Mouse (Mus musculus) intestine, postnatal 0 days (tissue): ENCODE measurements around the gene Ankrd66. TPM values are rescaled to one million over a fixed set of nuclear protein-coding genes. Genes with fewer than 3 reads are reported as not detected.
"Not testable (repeated sequence)": the region's sequence is repeated elsewhere in the genome, so short reads cannot be mapped to it uniquely, and the experiment has no call there.

Experiments used
- ATAC-seq: fragments of 200-750 bp; cut with Nextera tagmentation; 2 replicates; pipeline ENCODE4 v1.8.0; 2017; ENCODE audit warnings: mild to moderate bottlenecking, moderate TSS enrichment, moderate library complexity
- H3K27ac ChIP-seq: fragments of 300-500 bp; sonication (generic); 2 replicates; pipeline ENCODE4 v1.5.1; 2014; ENCODE audit warnings: mild to moderate bottlenecking, low read depth, low read length, moderate library complexity
- H3K27me3 ChIP-seq: fragments of 300-500 bp; sonication (generic); replicated peaks from 2 replicates; pipeline ENCODE4 v1.6.1; 2014; ENCODE audit warnings: low read length, mixed read lengths; ENCODE audit not compliant: control insufficient read depth, insufficient read depth
- H3K36me3 ChIP-seq: fragments of 300-500 bp; sonication (generic); 2 replicates; pipeline ENCODE4 v1.6.1; 2014; ENCODE audit warnings: mild to moderate bottlenecking, moderate library complexity; ENCODE audit not compliant: control insufficient read depth, insufficient read depth
- H3K4me1 ChIP-seq: fragments of 300-500 bp; sonication (generic); replicated peaks from 2 replicates; pipeline ENCODE4 v1.6.1; 2014; ENCODE audit warnings: antibody characterized with exemption, low read length, mixed read lengths; ENCODE audit not compliant: control insufficient read depth, insufficient read depth
- H3K4me2 ChIP-seq: fragments of 300-500 bp; sonication (generic); replicated peaks from 2 replicates; pipeline ENCODE4 v1.6.1; 2014; ENCODE audit warnings: low read depth, mild to moderate bottlenecking, moderate library complexity
- H3K4me3 ChIP-seq: fragments of 300-500 bp; sonication (generic); 2 replicates; pipeline ENCODE4 v1.5.1; 2014; ENCODE audit warnings: low read depth, low read length
- H3K9ac ChIP-seq: fragments of 300-500 bp; sonication (generic); 2 replicates; pipeline ENCODE4 v1.6.1; 2014; ENCODE audit warnings: mild to moderate bottlenecking, low read depth, low read length
- H3K9me3 ChIP-seq: fragments of 300-500 bp; sonication (generic); 2 replicates; pipeline ENCODE4 v1.6.1; 2016; ENCODE audit warnings: mixed run types; ENCODE audit not compliant: control insufficient read depth
- CTCF ChIP-seq: sonication (generic); IDR thresholded peaks from 2 replicates; pipeline ENCODE4 v1.5.1; 2016; ENCODE audit warnings: low read depth, mild to moderate bottlenecking, control low read depth, antibody characterized with exemption, moderate library complexity
- WGBS: fragments of 180-500 bp; shearing (Covaris S2); extraction: QIAGEN DNeasy Blood & Tissue Kit; methylation state at CpG from one replicate; pipeline ENCODE4 v1.1.7; 2014; 5-methylcytosine and 5-hydroxymethylcytosine counted together
- polyA plus RNA-seq: library from polyadenylated mRNA; unstranded; fragments of >200 nt; fragmentation: Nextera tagmentation; extraction: Ambion mirVana; gene quantifications from 2 replicates; pipeline ENCODE4 v1.2.1, GENCODE M21; 2015

Ankrd66 gene
- polyA plus RNA-seq, 1 experiment from 2014 or later, result 0.83 TPM

- Histone ChIP-seq H3K4me3 (peak within 1 kb of the TSS; percentile 39), H3K4me1 (no peaks in the 10 kb centered on the region), H3K9ac (no peak within 1 kb of the TSS), H3K27ac (peak within 1 kb of the TSS; percentile 68), H3K36me3 (no peaks in the 10 kb centered on the region; the same call in 1 of the 2 replicates), H3K27me3 (no peaks in the 10 kb centered on the region), H3K4me2 (peak within 1 kb of the TSS; percentile 54), H3K9me3 (no peaks in the 10 kb centered on the region)
- WGBS, result 42% methylated on average over 9 of the region's 9 CpGs
- no peak for TF ChIP-seq CTCF
- ATAC-seq, result peak; percentile 65
Measured at GRCm38 (mm10) chr17:43502592-43502991, 40.8 kb downstream of the Ankrd66 start, which contains the start of gene Mep1a. Mep1a (minus strand) TSS chr17:43502812.

- Histone ChIP-seq H3K27me3 (no peaks in the 10 kb centered on the region), H3K36me3 (peaks cover 3% of the 10 kb centered on the region), H3K4me3 (peak overlapping the region; percentile 39), H3K9me3 (no peaks in the 10 kb centered on the region), H3K9ac (no peak overlapping the region), H3K4me1 (no peaks in the 10 kb centered on the region), H3K4me2 (peak overlapping the region; percentile 54), H3K27ac (peak overlapping the region; percentile 67)
- no peak for ATAC-seq
- no peak for TF ChIP-seq CTCF
- WGBS, result 59% methylated on average over 5 of the region's 5 CpGs
Measured at GRCm38 (mm10) chr17:43501631-43502030, 41.8 kb downstream of the Ankrd66 start.

- peak overlapping the region; percentile 39 for H3K4me3 ChIP-seq
- no peaks in the 10 kb centered on the region for H3K27me3 ChIP-seq
- H3K4me2 ChIP-seq, result peak overlapping the region; percentile 54
- TF ChIP-seq CTCF, result no peak
- H3K9ac ChIP-seq, result no peak overlapping the region
- WGBS, result 61% methylated on average over 3 of the region's 3 CpGs
- peak overlapping the region; percentile 21; the same call in 1 of the 2 replicates for H3K27ac ChIP-seq
- no peaks in the 10 kb centered on the region for H3K4me1 ChIP-seq
- peaks cover 3% of the 10 kb centered on the region for H3K36me3 ChIP-seq
- no peaks in the 10 kb centered on the region for H3K9me3 ChIP-seq
- no peak for ATAC-seq
Measured at GRCm38 (mm10) chr17:43501223-43501622, 42.2 kb downstream of the Ankrd66 start.

GRCm38 (mm10) chr17:43500513-43500912, 42.9 kb downstream of the Ankrd66 start:
- Histone ChIP-seq H3K9me3 (no peaks in the 10 kb centered on the region), H3K9ac (no peak overlapping the region), H3K27ac (no peak overlapping the region; the same call in 1 of the 2 replicates), H3K27me3 (no peaks in the 10 kb centered on the region), H3K4me2 (peak overlapping the region; percentile 54), H3K4me1 (no peaks in the 10 kb centered on the region), H3K4me3 (no peak overlapping the region; the same call in 1 of the 2 replicates), H3K36me3 (peaks cover 3% of the 10 kb centered on the region)
- no peak for ATAC-seq
- no peak for TF ChIP-seq CTCF
- 76% methylated on average over 1 of the region's 1 CpGs for WGBS

- Histone ChIP-seq H3K27me3 (no peaks in the 10 kb centered on the region), H3K27ac (no peak overlapping the region), H3K4me2 (no peak overlapping the region), H3K4me3 (no peak overlapping the region), H3K36me3 (peaks cover 8% of the 10 kb centered on the region), H3K4me1 (no peaks in the 10 kb centered on the region), H3K9me3 (no peaks in the 10 kb centered on the region), H3K9ac (no peak overlapping the region)
- no peak for TF ChIP-seq CTCF
- WGBS, result 48% methylated on average over 4 of the region's 4 CpGs
- ATAC-seq, result no peak
Measured at GRCm38 (mm10) chr17:43497521-43497920, 45.9 kb downstream of the Ankrd66 start.

GRCm38 (mm10) chr17:43495502-43495901, 47.9 kb downstream of the Ankrd66 start:
- no peak overlapping the region for H3K4me3 ChIP-seq
- WGBS, result 80% methylated on average over 5 of the region's 5 CpGs
- no peak for ATAC-seq
- H3K27ac ChIP-seq, result no peak overlapping the region
- peaks cover 9% of the 10 kb centered on the region for H3K36me3 ChIP-seq
- H3K9me3 ChIP-seq, result no peaks in the 10 kb centered on the region
- H3K4me1 ChIP-seq, result no peaks in the 10 kb centered on the region
- TF ChIP-seq CTCF, result no peak
- no peak overlapping the region for H3K9ac ChIP-seq
- H3K4me2 ChIP-seq, result no peak overlapping the region
- H3K27me3 ChIP-seq, result no peaks in the 10 kb centered on the region

- not testable (repeated sequence) for H3K36me3 ChIP-seq, H3K4me2 ChIP-seq, ATAC-seq, H3K4me1 ChIP-seq, H3K9me3 ChIP-seq, H3K27ac ChIP-seq, H3K27me3 ChIP-seq, H3K9ac ChIP-seq, H3K4me3 ChIP-seq
- 65% methylated on average over 8 of the region's 10 CpGs for WGBS
Measured at GRCm38 (mm10) chr17:43490371-43490770, 53.1 kb downstream of the Ankrd66 start.
